Mouse (Mus musculus) liver, postnatal 0 days (tissue): Measurements from ENCODE around the gene Apmap. TPM values are rescaled to one million over a fixed set of nuclear protein-coding genes. Genes with fewer than 3 reads are reported as not detected.

Experiments
- ATAC-seq: fragments of 200-750 bp; cut with Nextera tagmentation; 2 replicates; pipeline ENCODE4 v1.8.0; 2017; ENCODE audit warnings: mild to moderate bottlenecking, moderate library complexity
- DNase-seq: peaks from one replicate; pipeline ENCODE4 v3.0.0-alpha.2; 2016
- H3K27ac ChIP-seq: fragments of 300-500 bp; sonication (generic); 2 replicates; pipeline ENCODE4 v1.5.1; 2014; ENCODE audit warnings: antibody characterized with exemption, moderate library complexity, mild to moderate bottlenecking, low read depth
- H3K27me3 ChIP-seq: fragments of 300-500 bp; sonication (generic); 2 replicates; pipeline ENCODE4 v1.6.1; 2014; ENCODE audit warnings: low read length, control low read depth, mixed read lengths; ENCODE audit not compliant: insufficient read depth
- H3K36me3 ChIP-seq: fragments of 300-500 bp; sonication (generic); replicated peaks from 2 replicates; pipeline ENCODE4 v1.6.1; 2014; ENCODE audit warnings: mild to moderate bottlenecking, control low read depth, low read length, moderate library complexity, mixed read lengths; ENCODE audit not compliant: insufficient read depth
- H3K4me1 ChIP-seq: fragments of 300-500 bp; sonication (generic); 2 replicates; pipeline ENCODE4 v1.6.1; 2014; ENCODE audit warnings: antibody characterized with exemption, mild to moderate bottlenecking, control low read depth; ENCODE audit not compliant: insufficient read depth
- H3K4me2 ChIP-seq: fragments of 300-500 bp; sonication (generic); 2 replicates; pipeline ENCODE4 v1.6.1; 2014; ENCODE audit warnings: low read depth, mild to moderate bottlenecking, low read length, moderate library complexity, mixed read lengths
- H3K4me3 ChIP-seq: fragments of 300-500 bp; sonication (generic); 2 replicates; pipeline ENCODE4 v1.5.1; 2014; ENCODE audit warnings: low read depth, low read length
- H3K9ac ChIP-seq: fragments of 300-500 bp; sonication (generic); replicated peaks from 2 replicates; pipeline ENCODE4 v1.6.1; 2014; ENCODE audit warnings: mild to moderate bottlenecking, moderate library complexity
- H3K9me3 ChIP-seq: fragments of 300-500 bp; sonication (generic); 2 replicates; pipeline ENCODE4 v1.6.1; 2016; ENCODE audit warnings: mild to moderate bottlenecking, control low read depth, low read length, mixed read lengths
- CTCF ChIP-seq: sonication (generic); IDR thresholded peaks from 2 replicates; pipeline ENCODE4 v1.5.1; 2016; ENCODE audit warnings: antibody characterized with exemption, low read depth
- EP300 ChIP-seq: IDR thresholded peaks from 2 replicates; pipeline ENCODE4 v1.6.1; 2016; ENCODE audit warnings: antibody characterized with exemption, low read depth, mild to moderate bottlenecking
- WGBS: fragments of 180-500 bp; shearing (Covaris S2); extraction: QIAGEN DNeasy Blood & Tissue Kit; methylation state at CpG from one replicate; pipeline ENCODE4 v1.1.7; 2014; ENCODE audit not compliant: insufficient replicate concordance; 5-methylcytosine and 5-hydroxymethylcytosine counted together
- polyA plus RNA-seq: library from polyadenylated mRNA; unstranded; fragments of >200 nt; fragmentation: Nextera tagmentation; extraction: Ambion mirVana; gene quantifications from 2 replicates; pipeline ENCODE4 v1.2.1, GENCODE M21; 2015

Gene Apmap
- polyA plus RNA-seq, 1 experiment from 2014 or later: 46.0 TPM

GRCm38 (mm10) chr2:150650511-150651074, 42.2 kb upstream of the Apmap start:
- TF ChIP-seq CTCF (no peak), EP300 (no peak)
- WGBS: 47% methylated on average over 7 of the region's 7 CpGs

GRCm38 (mm10) chr2:150648300-150648895, 40.0 kb upstream of the Apmap start:
- Histone ChIP-seq H3K4me1 (peaks cover 31% of the 10 kb centered on the region), H3K36me3 (no peaks in the 10 kb centered on the region), H3K9me3 (no peaks in the 10 kb centered on the region), H3K27me3 (no peaks in the 10 kb centered on the region), H3K4me2 (no peak overlapping the region), H3K9ac (no peak overlapping the region), H3K4me3 (no peak overlapping the region), H3K27ac (no peak overlapping the region; the same call in 1 of the 2 replicates)
- TF ChIP-seq EP300: no peak
- TF ChIP-seq CTCF: no peak
- ATAC-seq (no peak), DNase-seq (no peak)
- WGBS: 65% methylated on average over 13 of the region's 13 CpGs

More at GRCm38 (mm10) chr2:150650511-150651074, 42.2 kb upstream of the Apmap start:
- Histone ChIP-seq H3K9me3 (no peaks in the 10 kb centered on the region), H3K4me3 (no peak overlapping the region), H3K36me3 (no peaks in the 10 kb centered on the region), H3K27ac (peak overlapping the region; percentile 26; the same call in 1 of the 2 replicates), H3K27me3 (no peaks in the 10 kb centered on the region), H3K4me2 (no peak overlapping the region; the same call in 1 of the 2 replicates), H3K4me1 (peaks cover 31% of the 10 kb centered on the region), H3K9ac (no peak overlapping the region)
- ATAC-seq: no peak
- no peak for DNase-seq

GRCm38 (mm10) chr2:150647681-150648299, 39.4 kb upstream of the Apmap start:
- no peaks in the 10 kb centered on the region for H3K27me3 ChIP-seq
- H3K9me3 ChIP-seq: no peaks in the 10 kb centered on the region
- WGBS: 69% methylated on average over 14 of the region's 14 CpGs
- no peak for DNase-seq
- TF ChIP-seq CTCF: no peak
- TF ChIP-seq EP300: no peak
- no peak overlapping the region for H3K9ac ChIP-seq
- no peak overlapping the region for H3K4me2 ChIP-seq
- peaks cover 3% of the 10 kb centered on the region; the same call in 1 of the 2 replicates for H3K36me3 ChIP-seq
- no peak overlapping the region for H3K4me3 ChIP-seq
- H3K4me1 ChIP-seq: peaks cover 31% of the 10 kb centered on the region
- H3K27ac ChIP-seq: no peak overlapping the region
- no peak for ATAC-seq

GRCm38 (mm10) chr2:150646411-150647121, 38.2 kb upstream of the Apmap start:
- no peaks in the 10 kb centered on the region for H3K9me3 ChIP-seq
- DNase-seq (no peak), ATAC-seq (peak; percentile 56)
- no peak overlapping the region; the same call in 1 of the 2 replicates for H3K9ac ChIP-seq
- peaks cover 27% of the 10 kb centered on the region for H3K4me1 ChIP-seq
- peak overlapping the region; percentile 9; the same call in 1 of the 2 replicates for H3K4me2 ChIP-seq
- peaks cover 6% of the 10 kb centered on the region for H3K36me3 ChIP-seq
- H3K27ac ChIP-seq: peak overlapping the region; percentile 35; the same call in 1 of the 2 replicates
- 52% methylated on average over 8 of the region's 8 CpGs for WGBS
- no peaks in the 10 kb centered on the region for H3K27me3 ChIP-seq
- no peak overlapping the region for H3K4me3 ChIP-seq
- TF ChIP-seq CTCF (no peak), EP300 (peak; percentile 79)

GRCm38 (mm10) chr2:150645225-150645624, 36.9 kb upstream of the Apmap start:
- Histone ChIP-seq H3K4me1 (peaks cover 22% of the 10 kb centered on the region), H3K4me3 (no peak overlapping the region), H3K9me3 (no peaks in the 10 kb centered on the region), H3K9ac (no peak overlapping the region), H3K27ac (peak overlapping the region; percentile 41), H3K36me3 (peaks cover 6% of the 10 kb centered on the region), H3K27me3 (no peaks in the 10 kb centered on the region), H3K4me2 (no peak overlapping the region)
- ATAC-seq: peak; percentile 79
- WGBS: 61% methylated on average over 4 of the region's 4 CpGs
- TF ChIP-seq CTCF (no peak), EP300 (peak; percentile 73)
- no peak for DNase-seq
